Mouse (Mus musculus) heart, postnatal 0 days (tissue): ENCODE data around the gene Pcsk2.

Source experiments
- CTCF ChIP-seq: IDR thresholded peaks from 2 replicates; pipeline ENCODE4 v1.5.1; 2016; ENCODE audit warnings: antibody characterized with exemption, control low read depth, low read depth
- EP300 ChIP-seq: IDR thresholded peaks from 2 replicates; pipeline ENCODE4 v1.6.1; 2016; ENCODE audit warnings: antibody characterized with exemption, low read depth

GRCm38 (mm10) chr2:143780310-143780709, 234.4 kb downstream of the Pcsk2 start:
- TF ChIP-seq CTCF (no peak), EP300 (no peak)
